Mouse (Mus musculus): ENCODE data around the gene Osbpl6.

DNA sequence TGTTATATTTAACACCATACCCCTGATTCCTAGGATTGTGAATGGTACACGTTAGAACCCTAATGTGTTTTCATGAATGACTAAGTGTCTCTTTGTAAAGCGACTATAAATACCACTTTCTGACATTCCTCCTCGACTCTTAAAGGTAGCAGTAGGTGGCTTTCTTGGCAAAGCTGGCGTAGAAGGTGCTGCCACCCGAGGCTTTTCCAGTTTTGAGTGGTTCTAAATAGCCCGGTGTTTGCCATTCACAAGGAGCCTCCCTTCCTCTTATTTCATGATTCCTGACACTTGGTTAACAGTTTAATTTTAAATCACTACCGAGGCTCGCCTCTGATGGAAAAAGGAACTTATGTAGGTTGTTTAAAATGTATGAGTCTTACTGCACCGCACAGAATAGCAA lies 64.1 kb downstream of the Osbpl6 start:
- TF ChIP-seq CTCF (IDR thresholded peaks at IDR 0.05; ENCODE audit: extremely low read depth, insufficient read depth, insufficient read length, insufficient replicate concordance), result no peak
- no peak for TF ChIP-seq POLR2A (IDR thresholded peaks at IDR 0.05; ENCODE audit: low read depth, low read length)

All from spleen, adult 2 months (tissue).